Mouse (Mus musculus): ENCODE results near the gene Sardh.

GRCm38 (mm10) chr2:27218569-27218968 is 29.6 kb downstream of the Sardh start:
- TF ChIP-seq CTCF (IDR thresholded peaks at IDR 0.05) (no peak), EP300 (IDR thresholded peaks at IDR 0.05; ENCODE audit: insufficient read depth, low read depth, low read length) (no peak)
